Mouse (Mus musculus): Measurements from ENCODE around the gene 1700029H14Rik.

DNA sequence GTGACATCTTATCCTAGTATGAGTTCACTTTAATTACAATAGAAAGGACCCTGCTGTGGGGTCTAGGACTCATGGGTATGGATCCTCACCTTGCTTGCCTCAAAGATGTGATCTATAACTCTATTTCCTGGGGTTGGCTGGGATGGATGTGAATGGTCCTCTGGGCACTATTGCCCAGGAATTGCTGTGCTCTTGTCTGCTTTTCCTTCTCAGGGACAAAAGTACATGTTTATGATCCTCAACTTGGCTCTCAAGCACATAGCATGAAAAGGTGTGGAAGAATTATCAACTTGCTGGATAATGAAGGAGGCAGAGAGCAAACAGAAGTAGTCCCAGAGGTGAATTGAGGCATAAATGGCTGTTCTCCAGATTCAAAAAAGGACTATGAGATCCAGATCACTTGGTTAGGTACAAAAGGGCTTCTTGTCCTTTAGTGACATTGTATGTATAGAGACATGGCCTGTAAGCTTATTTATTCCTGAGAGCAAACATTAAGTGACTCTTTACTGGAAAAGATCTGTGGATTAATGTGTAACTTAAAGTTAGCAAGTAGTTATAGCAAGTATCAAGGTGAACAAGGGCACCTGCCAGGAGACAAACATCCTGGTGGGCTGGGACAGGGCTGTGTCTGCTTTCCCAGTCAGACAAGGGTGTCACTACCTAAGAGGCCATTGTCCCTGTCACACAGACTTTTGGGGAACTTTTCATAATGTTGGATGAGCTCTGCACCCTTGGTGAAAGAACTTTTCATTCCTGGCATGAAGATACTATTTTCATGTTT is 57.2 kb downstream of the 1700029H14Rik start:
- TF ChIP-seq CTCF (conservative IDR thresholded peaks at IDR 0.05; ENCODE audit: insufficient read depth, insufficient read length, low read depth, low read length): no peak
- no peak for TF ChIP-seq POLR2A (IDR thresholded peaks at IDR 0.05; ENCODE audit: low read depth, low read length)

Data from kidney, adult 2 months (tissue).